Mouse (Mus musculus): ENCODE results near the gene Hfe2.

The Hfe2 gene

DNA sequence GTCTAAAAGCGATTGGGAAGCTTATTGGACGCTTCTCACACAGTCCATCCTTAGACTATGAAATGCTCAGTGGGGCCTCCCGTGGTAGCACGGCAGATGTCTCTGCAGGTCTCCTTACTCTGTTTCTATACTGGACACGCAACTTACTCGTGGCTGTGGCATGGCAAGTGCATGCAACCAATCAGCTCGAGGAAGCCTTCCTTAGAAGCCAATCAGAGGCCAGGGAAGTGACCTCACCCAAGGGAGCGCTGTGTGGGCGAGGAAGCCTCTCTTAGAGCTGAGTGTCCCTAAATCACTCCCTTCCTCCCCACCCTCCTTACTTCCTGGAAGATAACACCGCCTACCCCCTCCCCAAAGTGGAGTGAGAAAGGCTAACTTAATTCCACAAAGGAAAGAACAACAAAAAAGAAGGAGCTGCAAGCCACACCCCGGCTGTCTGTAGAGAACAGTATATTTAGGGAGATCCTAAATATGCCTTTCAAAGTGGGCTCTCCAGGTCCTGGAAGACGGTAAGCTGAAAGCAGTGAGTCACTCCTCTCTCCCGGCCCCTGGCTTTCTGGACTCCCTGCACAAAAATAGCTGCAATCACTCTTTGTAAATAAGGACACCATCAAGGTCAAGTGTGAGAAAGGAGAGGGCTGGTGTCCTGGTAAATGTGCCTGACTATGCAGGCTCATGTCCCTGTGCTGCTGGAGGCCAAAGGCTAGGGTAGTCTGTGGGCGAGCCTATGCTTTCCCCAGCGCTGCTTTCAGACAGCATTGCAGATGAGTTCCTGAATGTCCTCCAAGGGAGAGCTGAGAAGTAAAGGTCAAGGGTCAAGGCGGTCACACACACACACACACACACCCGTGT, 51.9 kb downstream of the Hfe2 start, which contains the start of gene Gm16253:
Gene Gm16253, plus strand, starts transcription at position 295 of the 852 bp plus-strand sequence.
- peak; percentile 83 for DNase-seq

DNA sequence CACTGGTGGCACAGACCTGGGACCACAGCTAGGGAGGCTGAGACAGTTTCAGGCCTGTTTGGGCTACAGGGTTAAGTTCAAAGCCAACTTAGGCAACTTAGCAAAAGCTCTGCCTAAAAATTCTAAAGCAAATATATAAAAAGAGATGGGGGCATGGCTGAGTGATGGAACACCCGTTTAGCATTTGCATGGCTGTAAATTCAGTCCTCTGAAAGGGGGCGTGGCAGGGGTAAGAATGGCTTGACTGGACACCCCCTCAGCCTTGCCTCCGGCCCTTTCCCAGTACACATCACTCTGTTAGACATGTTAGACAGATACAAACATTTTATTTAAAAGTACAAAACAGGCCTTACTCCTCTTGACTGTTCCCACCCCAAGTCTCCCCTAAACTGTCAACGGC, 52.6 kb downstream of the Hfe2 start:
- DNase-seq = peak; percentile 12
